Mouse (Mus musculus) embryonic facial prominence, embryonic 10.5 days (tissue): ENCODE results near the gene Six3. TPM values are rescaled to one million over a fixed set of nuclear protein-coding genes. Genes with fewer than 3 reads are reported as not detected.

Experiments
- DNase-seq: peaks from one replicate; pipeline ENCODE4 v3.0.0-alpha.2; 2017; ENCODE audit warnings: low spot score
- H3K27ac ChIP-seq: fragments of 300-500 bp; sonication (generic); replicated peaks from 2 replicates; pipeline ENCODE4 v1.5.1; 2016; ENCODE audit warnings: mild to moderate bottlenecking
- H3K27me3 ChIP-seq: fragments of 300-500 bp; sonication (generic); replicated peaks from 2 replicates; pipeline ENCODE4 v1.6.1; 2016; ENCODE audit warnings: low read depth, mild to moderate bottlenecking; ENCODE audit not compliant: poor library complexity, severe bottlenecking
- H3K36me3 ChIP-seq: fragments of 300-500 bp; sonication (generic); replicated peaks from 2 replicates; pipeline ENCODE4 v1.6.1; 2016; ENCODE audit warnings: mild to moderate bottlenecking, moderate library complexity
- H3K4me1 ChIP-seq: fragments of 300-500 bp; sonication (generic); 2 replicates; pipeline ENCODE4 v1.6.1; 2016
- H3K4me3 ChIP-seq: fragments of 300-500 bp; sonication (generic); 2 replicates; pipeline ENCODE4 v1.5.1; 2016; ENCODE audit warnings: mild to moderate bottlenecking, moderate library complexity
- H3K9me3 ChIP-seq: fragments of 300-500 bp; sonication (generic); 2 replicates; pipeline ENCODE4 v1.6.1; 2016; ENCODE audit warnings: mild to moderate bottlenecking
- WGBS: fragments of 180-500 bp; shearing (Covaris S2); methylation state at CpG from one replicate; pipeline ENCODE4 v1.1.7; 2016; 5-methylcytosine and 5-hydroxymethylcytosine counted together
- polyA plus RNA-seq: library from polyadenylated mRNA; unstranded; fragments of >200 nt; fragmentation: Nextera tagmentation; extraction: Ambion mirVana; gene quantifications from 2 replicates; pipeline ENCODE4 v1.2.1, GENCODE M21; 2016

The Six3 gene
- polyA plus RNA-seq, 1 experiment from 2014 or later: 13.1 TPM

DNA sequence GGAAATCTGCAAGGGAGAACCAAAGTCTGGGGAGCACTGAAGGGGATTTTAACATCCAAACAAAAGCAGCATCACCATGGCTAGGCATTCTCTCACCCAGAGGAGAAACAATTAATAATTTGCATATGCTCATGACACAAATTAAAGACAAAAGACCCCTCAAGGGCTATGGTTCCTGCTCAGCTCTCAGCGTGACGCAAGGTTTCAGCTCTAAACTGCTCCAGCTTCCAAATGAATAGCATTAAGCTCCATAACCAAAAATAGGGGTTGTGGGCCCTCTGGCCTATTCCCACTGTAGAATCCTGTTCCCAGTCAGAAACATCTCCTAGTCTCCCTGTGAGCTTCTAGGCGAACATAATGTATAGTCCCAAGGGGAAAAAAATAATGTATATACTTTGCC is 6.9 kb upstream of the Six3 start:
- Histone ChIP-seq H3K4me1 (peaks cover 17% of the 10 kb centered on the region), H3K27me3 (peaks cover 98% of the 10 kb centered on the region), H3K4me3 (no peak overlapping the region), H3K36me3 (no peaks in the 10 kb centered on the region), H3K27ac (no peak overlapping the region), H3K9me3 (no peaks in the 10 kb centered on the region)
- DNase-seq: no peak
- WGBS: 12% methylated on average over 3 of the region's 3 CpGs

DNA sequence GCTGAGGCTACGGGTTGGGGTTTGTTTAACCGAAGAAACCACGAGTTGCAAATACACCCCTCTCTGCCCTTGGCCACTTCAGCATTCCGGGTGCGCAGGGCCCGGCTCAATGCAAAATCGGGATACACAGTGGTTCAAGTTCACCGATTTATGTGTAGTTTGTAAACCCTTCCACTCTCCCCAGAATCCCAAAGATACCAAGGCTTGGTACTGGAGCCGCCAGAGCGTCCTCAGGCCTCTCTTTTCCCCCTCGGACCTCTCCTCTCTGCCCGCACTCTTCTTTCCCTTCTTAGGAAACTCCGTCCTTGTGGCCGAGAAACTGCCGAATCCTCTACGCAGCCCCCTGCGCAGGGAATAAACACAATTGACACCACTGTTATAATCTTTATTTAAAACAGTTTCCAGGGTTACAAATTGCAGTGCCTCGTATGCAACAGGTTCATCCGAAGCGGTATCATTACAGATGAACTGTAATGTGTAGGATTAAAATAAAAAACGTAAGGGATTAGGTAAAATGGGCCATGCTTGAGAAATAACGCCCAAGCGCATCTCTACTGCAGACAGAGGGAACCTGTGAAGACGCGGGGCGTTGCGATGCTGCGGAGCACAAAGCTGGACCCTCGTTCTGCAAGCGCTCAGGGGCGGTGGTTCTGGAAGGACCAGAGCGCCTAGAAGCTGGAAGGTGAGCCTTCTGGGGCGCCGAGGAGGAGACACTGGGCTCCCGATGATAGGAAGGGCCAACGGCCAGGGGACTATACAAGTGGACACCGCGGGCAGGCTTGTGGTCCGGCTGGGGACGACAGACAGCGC is 5.6 kb upstream of the Six3 start:
- Histone ChIP-seq H3K9me3 (no peaks in the 10 kb centered on the region), H3K4me1 (peaks cover 24% of the 10 kb centered on the region), H3K27me3 (peaks cover 98% of the 10 kb centered on the region), H3K27ac (peak overlapping the region; percentile 76), H3K4me3 (peak overlapping the region; percentile 47), H3K36me3 (no peaks in the 10 kb centered on the region)
- 1% methylated on average over 41 of the region's 41 CpGs for WGBS
- DNase-seq: peak; percentile 66

DNA sequence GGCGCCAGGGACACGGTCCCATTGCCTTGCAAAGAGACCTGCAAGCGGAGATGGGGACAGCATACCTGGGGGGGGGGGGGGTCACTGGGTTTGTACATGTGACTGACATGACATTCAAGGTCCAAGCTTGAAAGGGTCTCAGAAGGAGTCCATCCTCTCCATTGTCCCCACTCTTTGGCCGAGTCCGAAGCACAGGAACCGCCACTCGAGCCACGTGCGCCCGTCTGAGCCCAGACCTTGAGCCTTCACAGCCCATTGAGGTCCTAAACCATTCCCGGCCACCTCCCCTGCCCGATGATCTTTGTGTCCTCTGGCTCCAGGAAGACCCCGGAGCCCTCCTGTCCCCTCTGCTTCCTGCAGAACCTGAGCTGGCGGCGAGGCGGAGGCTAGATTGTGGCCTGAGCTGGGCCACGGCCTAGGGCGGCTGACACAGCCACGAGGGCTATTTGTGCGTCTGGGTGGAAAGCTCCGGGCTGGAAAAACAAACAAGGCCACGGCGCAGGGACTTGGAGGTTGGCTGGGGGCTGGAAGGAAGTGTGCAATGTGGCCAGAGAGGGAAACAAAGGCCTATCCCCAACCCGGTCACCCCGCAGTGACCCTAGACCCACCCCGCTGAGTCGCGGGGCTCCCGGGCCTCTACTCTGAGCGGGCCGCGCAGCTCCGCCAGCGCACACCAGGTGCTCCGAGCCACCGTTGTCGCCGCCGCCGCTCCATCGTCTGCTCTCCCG is 4.9 kb upstream of the Six3 start:
- no peaks in the 10 kb centered on the region for H3K36me3 ChIP-seq
- WGBS: under 1% methylated on average over 42 of the region's 42 CpGs
- H3K4me1 ChIP-seq: peaks cover 26% of the 10 kb centered on the region
- H3K27ac ChIP-seq: peak overlapping the region; percentile 76
- peak overlapping the region; percentile 47 for H3K4me3 ChIP-seq
- DNase-seq: peak; percentile 69
- no peaks in the 10 kb centered on the region for H3K9me3 ChIP-seq
- peaks cover 98% of the 10 kb centered on the region for H3K27me3 ChIP-seq

DNA sequence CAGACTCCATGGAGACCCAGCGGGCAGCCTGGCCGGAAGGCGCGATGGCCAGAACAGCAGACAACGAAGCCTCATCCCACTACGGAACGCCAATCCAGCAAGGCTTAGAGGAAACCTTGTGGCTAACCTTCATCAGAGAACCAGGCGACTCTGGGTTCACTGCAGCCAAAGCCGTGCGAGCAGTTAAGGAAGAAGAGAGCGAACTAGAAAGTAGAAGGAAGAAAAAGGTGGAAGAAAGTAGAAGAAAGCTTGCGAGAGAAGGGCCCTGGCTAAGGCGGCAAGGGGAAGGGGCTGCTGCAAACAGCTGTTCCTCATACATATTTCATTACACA is 4.3 kb upstream of the Six3 start:
- no peaks in the 10 kb centered on the region for H3K9me3 ChIP-seq
- peaks cover 27% of the 10 kb centered on the region for H3K4me1 ChIP-seq
- peaks cover 100% of the 10 kb centered on the region for H3K27me3 ChIP-seq
- no peaks in the 10 kb centered on the region for H3K36me3 ChIP-seq
- peak overlapping the region; percentile 47 for H3K4me3 ChIP-seq
- 2% methylated on average over 13 of the region's 13 CpGs for WGBS
- DNase-seq: no peak
- peak overlapping the region; percentile 76 for H3K27ac ChIP-seq

DNA sequence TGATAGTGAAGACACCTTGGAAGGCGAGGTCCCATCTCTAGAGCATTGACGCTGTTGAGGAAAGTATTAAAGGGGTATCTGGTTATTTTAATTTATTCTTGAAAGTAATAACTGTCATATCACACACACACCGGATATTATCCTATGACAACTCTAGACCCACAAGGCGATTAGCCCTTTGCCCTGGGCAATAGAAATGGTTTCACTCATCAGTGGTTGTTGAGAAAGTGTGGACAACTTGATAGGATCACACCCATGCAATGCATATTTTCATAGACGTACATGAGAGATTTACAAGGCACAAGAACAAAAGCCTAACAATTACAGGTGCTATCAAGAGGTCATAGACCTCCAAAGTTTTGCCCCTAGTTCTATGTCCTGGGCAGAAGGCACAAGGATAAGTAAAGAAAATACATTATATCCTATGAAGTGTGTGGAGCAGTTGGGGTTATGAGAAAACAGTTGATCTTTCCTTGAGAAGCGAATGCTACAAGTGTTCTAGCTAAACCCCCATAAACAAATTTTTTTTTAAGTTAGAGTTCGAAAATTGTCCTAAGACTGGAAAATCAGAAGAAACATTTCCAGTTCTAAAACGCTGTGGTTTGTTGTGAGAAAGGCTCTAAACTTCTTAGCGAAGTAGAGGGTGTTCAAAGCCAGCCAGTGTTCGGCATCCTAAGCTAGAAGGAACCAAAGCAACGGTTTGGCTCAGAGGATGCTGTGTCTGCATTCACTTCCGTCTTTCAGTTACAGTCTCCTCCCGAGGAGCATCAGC is 3.6 kb upstream of the Six3 start:
- H3K4me1 ChIP-seq: peaks cover 34% of the 10 kb centered on the region
- peak overlapping the region; percentile 61; the same call in 1 of the 2 replicates for H3K4me3 ChIP-seq
- H3K36me3 ChIP-seq: no peaks in the 10 kb centered on the region
- 11% methylated on average over 13 of the region's 13 CpGs for WGBS
- peak; percentile 24 for DNase-seq
- H3K9me3 ChIP-seq: no peaks in the 10 kb centered on the region
- H3K27ac ChIP-seq: no peak overlapping the region
- H3K27me3 ChIP-seq: peaks cover 100% of the 10 kb centered on the region

DNA sequence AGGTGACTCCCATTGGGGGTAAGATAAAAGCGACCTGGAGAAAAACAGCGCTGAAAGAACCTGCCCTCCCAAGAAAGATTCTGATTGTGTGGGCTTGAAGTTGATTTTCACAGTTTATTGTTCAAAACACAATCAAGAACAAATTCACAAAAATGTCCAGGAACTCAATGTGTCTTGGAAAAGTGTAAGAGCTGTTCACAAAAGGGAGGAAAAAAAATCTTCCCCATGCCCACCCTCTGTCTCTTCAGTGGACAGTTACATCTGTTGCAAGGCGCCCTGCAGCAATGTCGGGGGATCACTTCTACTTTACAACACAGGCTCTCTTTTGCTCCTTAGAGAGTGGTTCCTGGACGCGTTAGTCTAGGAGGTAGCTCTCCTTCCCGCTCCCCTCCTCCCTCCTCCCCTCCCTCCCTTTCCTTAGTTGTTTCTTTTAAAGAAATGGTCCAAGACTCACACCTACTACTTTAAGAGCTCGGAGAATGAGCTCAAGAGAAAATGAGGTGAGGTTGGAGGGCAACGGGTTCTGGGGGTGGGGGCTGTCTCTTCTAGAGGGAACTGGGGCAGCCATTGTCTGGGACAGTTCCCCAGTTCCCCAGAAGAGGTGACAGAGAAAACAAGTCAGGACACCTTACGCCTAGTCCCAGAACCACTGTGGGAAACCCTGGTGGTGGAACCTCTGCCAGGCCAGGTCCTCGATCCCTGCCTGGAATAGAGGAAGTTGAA is 2.9 kb upstream of the Six3 start:
- H3K4me1 ChIP-seq: peaks cover 42% of the 10 kb centered on the region
- H3K9me3 ChIP-seq: no peaks in the 10 kb centered on the region
- WGBS: 10% methylated on average over 11 of the region's 11 CpGs
- peaks cover 100% of the 10 kb centered on the region for H3K27me3 ChIP-seq
- no peak overlapping the region for H3K27ac ChIP-seq
- peak; percentile 36 for DNase-seq
- H3K4me3 ChIP-seq: peak overlapping the region; percentile 61; the same call in 1 of the 2 replicates
- no peaks in the 10 kb centered on the region for H3K36me3 ChIP-seq

DNA sequence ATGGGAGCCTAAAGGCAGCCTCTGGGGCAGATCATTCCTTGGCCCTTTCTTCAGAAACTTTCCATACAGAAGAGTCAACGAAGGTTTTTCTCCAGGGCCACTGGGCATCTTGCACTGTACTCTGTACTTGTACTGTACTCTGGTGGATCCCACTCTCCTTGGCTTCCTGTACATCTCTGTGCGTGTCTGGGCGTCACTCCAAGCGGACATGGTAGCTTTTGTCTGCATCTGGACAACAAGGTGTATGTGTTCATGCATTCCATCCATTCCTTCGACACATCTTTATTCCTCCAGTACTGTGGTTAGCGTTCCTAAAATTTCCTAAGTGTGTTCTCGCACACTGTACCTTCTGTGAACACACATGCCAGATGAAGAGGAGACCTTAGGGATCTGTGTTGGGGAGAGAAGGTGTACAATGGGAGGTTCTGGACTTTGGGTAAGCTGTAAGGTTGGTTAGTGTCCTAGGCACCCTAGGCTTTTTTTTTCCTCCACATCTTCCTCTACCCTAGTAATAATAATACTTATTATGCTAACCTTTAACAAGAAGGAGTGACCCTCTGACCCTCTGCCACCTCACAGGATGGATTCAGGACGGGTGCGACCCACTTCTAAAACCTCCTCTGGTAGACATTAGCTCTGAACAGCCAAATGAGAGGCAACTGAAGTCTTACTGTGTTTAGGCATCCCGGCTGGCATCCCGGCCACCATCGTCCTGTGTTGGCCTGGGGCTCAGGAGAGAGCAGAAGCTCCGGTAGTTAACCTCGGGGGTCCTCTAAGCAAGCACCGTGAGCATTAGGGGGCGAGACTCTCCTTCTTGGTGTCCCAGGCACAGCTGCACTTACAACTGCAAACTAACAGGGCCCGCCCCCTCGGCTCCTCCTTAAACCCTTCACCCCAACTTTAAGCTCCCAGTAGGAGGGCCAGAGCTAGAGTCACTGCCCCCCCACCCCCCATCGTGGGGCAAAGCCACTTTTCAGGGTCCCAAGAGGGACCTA is 1.6 kb upstream of the Six3 start:
- H3K4me1 ChIP-seq: peaks cover 47% of the 10 kb centered on the region
- peaks cover 100% of the 10 kb centered on the region for H3K27me3 ChIP-seq
- H3K27ac ChIP-seq: peak overlapping the region; percentile 87
- 14% methylated on average over 19 of the region's 19 CpGs for WGBS
- no peaks in the 10 kb centered on the region for H3K9me3 ChIP-seq
- peak overlapping the region; percentile 61 for H3K4me3 ChIP-seq
- peak; percentile 43 for DNase-seq
- no peaks in the 10 kb centered on the region for H3K36me3 ChIP-seq

DNA sequence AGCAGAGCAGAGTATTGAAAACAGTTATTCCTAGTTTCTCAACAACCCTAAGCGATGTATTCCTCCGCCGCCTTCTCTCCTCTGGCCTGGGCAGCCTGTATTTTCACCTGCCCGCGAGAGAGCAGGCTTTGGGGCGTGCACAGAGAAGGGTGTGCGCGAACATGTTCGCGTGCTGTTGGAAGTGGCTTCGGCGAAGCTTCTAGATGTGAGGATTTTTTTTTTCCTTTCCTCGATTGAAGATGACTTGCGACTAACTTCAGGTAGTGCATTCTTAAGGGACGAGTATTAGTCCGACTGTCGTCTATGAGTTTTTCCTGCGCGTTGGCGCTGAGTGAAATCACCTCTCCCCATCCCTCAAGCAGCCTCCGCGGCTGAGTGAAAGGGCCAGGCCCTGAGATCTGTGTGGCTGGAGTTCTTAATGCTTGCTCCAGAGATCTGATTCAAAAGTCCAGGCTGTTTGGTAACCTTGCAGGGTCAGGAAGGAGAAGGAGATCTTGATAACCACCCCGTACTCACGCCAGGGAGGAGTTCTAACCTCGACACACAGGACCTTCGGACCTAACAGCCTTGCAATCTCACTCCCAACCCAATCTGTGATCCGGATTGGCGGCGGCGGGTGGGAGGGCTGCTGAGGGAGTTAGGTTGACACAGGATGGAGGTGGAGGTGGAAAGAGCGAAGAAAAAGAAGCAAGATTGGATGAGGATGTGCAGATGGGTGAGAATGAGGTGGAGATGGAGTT is 712 bp upstream of the Six3 start:
- Histone ChIP-seq H3K9me3 (no peaks in the 10 kb centered on the region), H3K27me3 (peaks cover 100% of the 10 kb centered on the region), H3K36me3 (no peaks in the 10 kb centered on the region), H3K4me3 (peak overlapping the region; percentile 61), H3K27ac (peak overlapping the region; percentile 87), H3K4me1 (peaks cover 53% of the 10 kb centered on the region)
- DNase-seq: peak; percentile 51
- 2% methylated on average over 31 of the region's 31 CpGs for WGBS

DNA sequence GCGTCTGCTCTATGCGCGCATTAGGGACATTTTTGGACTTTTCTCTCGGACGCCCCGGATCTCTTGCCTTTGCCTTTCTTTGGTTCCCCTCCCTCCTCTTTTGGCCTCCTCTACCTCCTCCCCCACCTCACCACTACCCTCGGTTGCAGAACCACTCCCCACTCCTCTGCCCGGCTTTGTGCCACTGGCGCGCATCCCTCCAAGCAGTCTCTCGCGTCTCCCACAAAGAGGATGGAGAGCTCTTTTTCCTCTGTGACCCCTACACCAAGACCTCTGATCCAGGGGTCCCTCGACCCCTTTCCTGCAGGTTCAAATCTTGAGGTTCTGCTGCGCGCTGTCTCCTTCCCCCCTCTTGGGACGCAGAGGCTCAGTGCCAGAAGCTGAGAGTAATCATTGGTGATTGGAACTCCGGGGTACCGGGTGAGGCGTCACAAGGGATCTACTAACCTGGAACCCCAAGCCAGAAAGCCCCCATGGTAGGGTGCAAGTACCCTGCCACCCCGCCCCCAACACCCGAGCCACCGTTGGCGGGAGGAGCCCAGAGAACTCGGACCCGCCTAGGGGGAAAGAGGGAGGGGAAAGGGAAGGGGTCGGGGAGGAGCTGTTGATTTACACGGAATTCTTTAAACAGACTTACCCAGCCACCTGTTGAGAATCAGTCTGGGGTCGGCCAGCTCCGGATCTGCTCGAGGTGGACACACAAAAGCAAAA is 758 bp downstream of the Six3 start:
- H3K4me3 ChIP-seq: peak overlapping the region; percentile 61
- H3K27ac ChIP-seq: peak overlapping the region; percentile 87
- H3K9me3 ChIP-seq: no peaks in the 10 kb centered on the region
- 1% methylated on average over 30 of the region's 30 CpGs for WGBS
- peak; percentile 53 for DNase-seq
- no peaks in the 10 kb centered on the region for H3K36me3 ChIP-seq
- peaks cover 100% of the 10 kb centered on the region for H3K27me3 ChIP-seq
- peaks cover 50% of the 10 kb centered on the region for H3K4me1 ChIP-seq

DNA sequence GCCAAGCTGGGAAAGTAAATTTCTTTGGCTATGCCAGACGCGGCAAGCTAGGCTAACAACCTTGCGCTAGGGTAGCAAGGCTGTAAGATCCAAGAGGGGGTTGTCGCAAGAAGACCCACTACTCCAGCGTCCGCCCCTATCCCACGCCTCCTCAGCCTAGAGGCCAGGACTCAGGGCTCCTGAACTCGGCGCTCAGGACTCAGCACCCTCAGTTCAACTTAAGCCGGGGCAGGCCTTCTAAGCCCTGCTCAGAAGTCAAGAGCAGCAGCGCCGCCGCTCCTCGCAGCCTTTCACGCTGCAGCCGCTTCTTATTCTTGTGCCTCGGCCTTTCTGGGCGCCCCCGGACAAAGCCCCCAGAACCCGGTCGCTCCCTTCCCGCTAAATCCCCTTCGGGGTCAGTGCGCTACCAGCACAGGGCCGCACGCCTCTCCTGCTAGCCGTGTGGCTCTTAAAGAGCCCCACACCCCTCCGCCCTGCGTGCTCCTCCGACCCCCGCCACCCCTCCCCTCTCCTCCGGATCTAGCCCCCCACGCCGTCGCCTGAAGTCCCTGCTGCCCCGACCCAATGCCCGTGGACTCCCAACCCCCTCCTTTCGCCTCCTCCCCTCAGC is 1.4 kb downstream of the Six3 start:
- under 1% methylated on average over 38 of the region's 38 CpGs for WGBS
- Histone ChIP-seq H3K4me1 (peaks cover 51% of the 10 kb centered on the region), H3K27me3 (peaks cover 100% of the 10 kb centered on the region), H3K36me3 (no peaks in the 10 kb centered on the region), H3K4me3 (peak overlapping the region; percentile 61), H3K27ac (peak overlapping the region; percentile 87), H3K9me3 (no peaks in the 10 kb centered on the region)
- DNase-seq: peak; percentile 67
